Mouse (Mus musculus): ENCODE measurements at regions not wholly inside any gene's neighbourhood (a gene's known extent, or its start where the extent isn't known, plus 50 kb on each side); places are given as distances from the start of the nearest gene placed in this dataset.
"Not testable (repeated sequence)": the region's sequence is repeated elsewhere in the genome, so short reads cannot be mapped to it uniquely, and the experiment has no call there.

GRCm38 (mm10) chr8:103626446-103626845 lies 475.0 kb upstream of the Cdh5 start:
- DNase-seq (ENCODE audit: low spot score in 2 of 2): no peak

- no peak for DNase-seq (ENCODE audit: low spot score in 2 of 2)
Measured at GRCm38 (mm10) chr8:103632543-103632942, 468.9 kb upstream of the Cdh5 start.

GRCm38 (mm10) chr8:103634951-103635350 lies 466.5 kb upstream of the Cdh5 start:
- DNase-seq (ENCODE audit: low spot score in 2 of 2): no peak

GRCm38 (mm10) chr8:103643621-103644020 lies 457.8 kb upstream of the Cdh5 start:
- no peak for DNase-seq (ENCODE audit: low spot score in 2 of 2)

DNA sequence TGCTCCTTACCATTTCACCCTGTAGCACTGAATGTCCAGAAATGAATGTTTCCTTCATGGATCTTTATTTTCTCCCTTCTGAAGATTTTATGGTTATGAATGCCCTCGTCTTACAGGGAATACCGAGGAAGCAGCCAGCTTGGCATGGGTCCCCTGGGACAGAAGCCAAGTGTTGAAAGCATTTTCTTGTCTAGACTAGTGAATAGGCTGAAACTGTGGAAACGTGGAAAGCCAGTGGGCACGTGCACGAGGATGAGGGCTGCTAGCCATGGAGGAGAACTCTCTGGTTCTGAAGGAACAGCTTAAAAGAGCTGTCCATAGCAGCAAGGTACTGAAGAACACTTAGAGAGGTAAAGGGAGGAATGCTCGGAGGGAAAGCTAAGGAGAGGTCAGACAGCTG lies 457.3 kb upstream of the Cdh5 start:
- DNase-seq (ENCODE audit: low spot score in 2 of 2): peak; percentile 55 to 64

DNA sequence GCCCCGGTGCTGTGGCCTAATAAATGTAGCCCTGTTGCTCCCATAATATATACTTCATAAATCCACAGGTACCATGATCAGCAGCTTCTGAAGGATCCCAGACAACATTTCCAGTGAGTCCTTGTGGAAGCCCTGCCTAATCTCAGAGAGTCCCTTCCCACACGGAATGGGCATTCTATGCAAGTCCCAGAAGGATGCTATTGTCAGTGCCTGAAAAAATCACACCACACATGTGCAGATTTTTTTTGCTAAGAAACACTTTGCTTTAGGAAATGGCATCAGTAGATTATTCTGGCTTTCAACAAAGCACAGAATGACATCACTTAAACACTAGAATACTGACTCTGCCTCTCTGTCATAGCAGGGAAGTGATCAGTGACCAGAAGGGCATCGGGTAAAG lies 456.6 kb upstream of the Cdh5 start:
- DNase-seq (ENCODE audit: low spot score in 2 of 2): peak in 1 of 2 experiments; percentile 6

DNA sequence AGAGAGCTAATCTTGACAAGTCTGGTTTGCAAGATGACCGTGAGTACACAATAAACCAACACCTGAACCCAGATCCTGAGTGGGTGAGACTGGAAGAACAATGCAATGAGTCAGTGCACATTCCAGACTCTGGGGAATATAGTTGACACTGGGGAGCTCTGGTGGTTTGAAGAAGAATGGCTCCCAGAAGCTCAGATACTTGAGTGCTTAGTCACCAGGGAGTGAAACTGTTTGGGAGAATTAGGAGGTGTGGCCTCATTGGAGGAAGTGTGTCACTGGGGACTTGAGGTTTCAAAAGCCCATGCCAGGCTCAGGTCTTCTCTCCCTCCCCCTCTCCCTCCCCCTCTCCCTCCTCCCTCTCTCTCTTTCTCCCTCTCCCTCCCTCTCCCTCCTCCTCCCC lies 436.6 kb upstream of the Cdh5 start:
- no peak for DNase-seq (ENCODE audit: low spot score in 2 of 2)

- not testable (repeated sequence) for DNase-seq (ENCODE audit: low spot score in 2 of 2)
Measured at GRCm38 (mm10) chr8:103686233-103686632, 415.2 kb upstream of the Cdh5 start.

- no peak for DNase-seq (ENCODE audit: low spot score in 2 of 2)
Measured at GRCm38 (mm10) chr8:103690438-103690837, 411.0 kb upstream of the Cdh5 start.

- no peak for DNase-seq (ENCODE audit: low spot score in 2 of 2)
Measured at GRCm38 (mm10) chr8:103693531-103693930, 407.9 kb upstream of the Cdh5 start.

GRCm38 (mm10) chr8:103694331-103694891 lies 407.0 kb upstream of the Cdh5 start:
- DNase-seq (ENCODE audit: low spot score in 2 of 2): no peak

- DNase-seq (ENCODE audit: low spot score in 2 of 2): no peak
Measured at GRCm38 (mm10) chr8:103699016-103699520, 402.4 kb upstream of the Cdh5 start.

- no peak for DNase-seq (ENCODE audit: low spot score in 2 of 2)
Measured at GRCm38 (mm10) chr8:103702236-103702635, 399.2 kb upstream of the Cdh5 start.

DNA sequence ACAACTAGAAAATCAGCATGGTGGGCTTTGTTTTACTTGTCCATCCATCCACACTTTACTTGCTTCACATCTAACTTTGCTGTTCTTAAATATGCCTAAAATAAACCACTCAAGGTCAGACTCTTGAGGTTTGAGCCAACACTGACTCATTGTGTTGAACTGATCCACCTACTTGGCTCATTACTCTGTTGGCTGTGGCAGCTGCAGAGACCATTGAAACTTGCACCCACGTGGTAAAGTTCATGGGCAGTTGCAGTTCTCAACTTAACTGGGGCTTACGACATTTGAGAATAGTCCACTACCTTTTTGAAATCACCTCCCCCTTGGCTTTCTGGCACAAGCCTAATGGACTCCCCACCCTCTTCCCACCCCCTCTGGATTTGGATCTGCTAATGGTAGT lies 395.3 kb upstream of the Cdh5 start:
- DNase-seq (ENCODE audit: low spot score in 2 of 2): no peak

GRCm38 (mm10) chr8:103710871-103711270 lies 390.6 kb upstream of the Cdh5 start:
- not testable (repeated sequence) for DNase-seq (ENCODE audit: low spot score in 2 of 2)

DNA sequence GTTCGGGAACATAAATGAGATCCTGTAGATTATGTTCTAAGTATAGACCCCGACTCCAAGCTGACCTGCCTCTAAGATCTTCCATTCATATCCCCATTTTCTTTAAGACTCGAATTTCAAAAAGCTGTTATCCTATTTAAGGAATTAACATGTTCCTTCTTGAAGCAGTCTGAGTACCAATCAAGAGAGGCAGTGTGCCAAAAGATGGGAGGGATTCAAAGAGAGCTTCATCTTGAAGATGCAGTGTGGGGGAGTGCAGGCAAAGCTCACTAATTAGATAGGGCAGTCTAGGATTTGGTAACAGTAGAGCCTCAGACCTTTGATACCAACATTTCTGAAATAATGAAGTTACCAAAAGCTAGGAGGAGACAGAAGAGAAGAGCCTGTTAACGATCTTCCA lies 383.7 kb upstream of the Cdh5 start:
- DNase-seq (ENCODE audit: low spot score in 2 of 2): no peak

DNA sequence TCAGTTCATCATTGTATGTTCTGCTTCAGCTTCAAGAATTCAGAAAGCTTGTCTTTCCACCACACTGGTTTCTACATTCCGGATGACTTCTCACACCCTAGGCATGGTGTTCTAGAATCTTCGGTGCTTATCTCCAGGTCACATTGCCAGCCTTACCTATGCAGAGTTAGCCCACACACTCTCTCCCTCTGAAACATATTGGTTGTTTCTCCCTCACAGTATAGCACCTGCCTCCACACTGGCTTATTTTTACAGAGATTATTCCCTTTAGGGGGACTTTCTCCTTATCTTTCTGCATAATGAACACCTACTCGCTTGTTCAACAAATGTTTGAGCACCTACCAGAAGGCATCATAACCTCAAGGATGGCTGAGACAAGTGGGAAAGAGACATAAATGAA lies 368.0 kb upstream of the Cdh5 start:
- DNase-seq (ENCODE audit: low spot score in 2 of 2): no peak

GRCm38 (mm10) chr8:103738330-103738729 lies 363.1 kb upstream of the Cdh5 start:
- DNase-seq (ENCODE audit: low spot score in 2 of 2): no peak

DNA sequence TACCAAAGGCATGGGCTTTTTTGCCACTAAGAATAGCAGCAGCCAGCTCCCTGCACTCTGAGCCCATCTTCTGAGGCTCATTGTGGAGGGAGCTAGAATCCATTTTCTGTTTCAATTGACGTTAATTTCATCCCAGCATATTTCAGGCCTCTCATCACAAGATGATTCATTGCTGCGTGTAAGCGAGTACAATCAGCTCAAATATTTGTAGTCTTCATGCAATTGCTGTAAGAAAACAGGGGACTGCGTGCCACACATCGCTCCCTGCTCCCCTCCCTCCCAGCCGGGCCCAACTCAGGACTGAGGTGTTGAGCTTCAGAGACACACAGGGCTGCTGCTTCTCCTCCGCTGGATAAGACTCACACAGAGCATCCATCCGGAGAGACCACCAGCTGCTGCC lies 360.0 kb upstream of the Cdh5 start:
- peak; percentile 7 for DNase-seq (ENCODE audit: low spot score in 2 of 2)

DNA sequence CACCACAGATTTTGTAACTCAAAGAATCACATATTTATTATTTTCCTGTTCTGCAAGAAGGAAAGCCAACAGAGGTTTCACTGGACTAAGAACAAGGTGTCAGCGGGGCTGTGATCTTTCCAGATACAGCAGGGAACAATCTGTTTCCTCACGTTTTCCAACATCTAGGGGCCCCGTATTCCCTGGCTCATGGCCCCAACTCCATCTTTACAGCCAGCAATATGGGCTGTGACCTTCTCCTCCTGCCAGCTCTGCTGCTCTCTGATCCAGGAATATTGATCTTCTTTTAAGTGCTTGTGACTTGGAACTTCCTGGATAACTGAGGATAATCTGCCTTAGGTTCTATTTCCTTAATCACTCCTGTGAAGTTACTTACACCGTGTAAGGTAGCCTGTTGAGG lies 352.7 kb upstream of the Cdh5 start:
- DNase-seq (ENCODE audit: low spot score in 2 of 2): no peak

- DNase-seq (ENCODE audit: low spot score in 2 of 2): no peak
Measured at GRCm38 (mm10) chr8:103750278-103751097, 350.9 kb upstream of the Cdh5 start.

- DNase-seq (ENCODE audit: low spot score in 2 of 2): no peak
Measured at GRCm38 (mm10) chr8:103751161-103751560, 350.3 kb upstream of the Cdh5 start.

DNA sequence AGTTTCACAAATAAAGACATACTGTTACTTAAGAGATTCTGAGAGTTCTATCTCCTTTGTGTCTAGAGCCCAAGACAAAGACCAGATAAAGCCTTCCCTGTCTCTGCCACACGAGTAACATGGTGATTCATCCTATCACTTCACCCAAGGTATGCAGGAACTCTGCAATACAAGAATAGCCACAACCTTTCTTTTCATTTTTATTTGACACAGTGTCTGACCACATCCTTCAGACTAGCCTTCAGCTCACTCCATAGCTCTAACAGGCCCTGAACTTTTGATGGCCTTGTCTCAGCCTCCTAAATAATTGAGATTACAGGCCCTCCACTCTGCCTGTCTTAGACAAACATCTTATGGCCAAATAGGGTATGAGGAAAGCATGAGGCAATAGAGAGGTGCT lies 337.6 kb upstream of the Cdh5 start:
- DNase-seq (ENCODE audit: low spot score in 2 of 2): no peak
